Mouse (Mus musculus): ENCODE measurements around the gene Tsr2. TPM values are rescaled to one million over a fixed set of nuclear protein-coding genes. Genes with fewer than 3 reads are reported as not detected.

The Tsr2 gene
- polyA plus RNA-seq, 1 experiment from 2014 or later = 46.7 TPM

DNA sequence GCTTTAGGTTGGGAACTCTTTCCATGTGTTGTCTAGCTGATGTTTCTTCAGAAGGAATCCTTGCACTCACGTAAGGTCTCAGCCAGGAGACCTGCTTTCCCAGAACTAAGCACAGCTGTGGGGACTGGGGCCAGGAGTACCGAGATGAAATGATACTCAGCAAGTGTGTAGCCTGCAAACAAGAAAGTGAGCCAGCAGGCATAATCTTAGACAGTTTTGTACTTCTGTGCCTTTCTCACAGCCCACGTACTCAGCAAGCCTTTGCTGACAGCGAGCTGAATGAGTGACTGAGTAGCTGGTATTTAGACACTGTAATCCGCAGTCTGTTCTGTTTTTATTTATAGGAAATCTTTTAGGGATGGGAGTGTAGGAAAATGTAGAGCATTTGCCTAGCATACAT, 28.5 kb downstream of the Tsr2 start:
- Histone ChIP-seq H3K27ac (no peak overlapping the region), H3K36me3 (peaks cover 51% of the 10 kb centered on the region), H3K4me1 (replicated peaks) (no peaks in the 10 kb centered on the region), H3K4me2 (no peak overlapping the region), H3K4me3 (replicated peaks) (no peak overlapping the region), H3K9ac (replicated peaks) (no peak overlapping the region), H3K27me3 (peaks cover 11% of the 10 kb centered on the region; the same call in 1 of the 2 replicates), H3K9me3 (no peaks in the 10 kb centered on the region)
- ATAC-seq (ENCODE audit: insufficient number of reproducible peaks, insufficient read depth, low FRiP score, low TSS enrichment, low read depth) = no peak
- WGBS = 81% methylated on average over 5 of the region's 5 CpGs

DNA sequence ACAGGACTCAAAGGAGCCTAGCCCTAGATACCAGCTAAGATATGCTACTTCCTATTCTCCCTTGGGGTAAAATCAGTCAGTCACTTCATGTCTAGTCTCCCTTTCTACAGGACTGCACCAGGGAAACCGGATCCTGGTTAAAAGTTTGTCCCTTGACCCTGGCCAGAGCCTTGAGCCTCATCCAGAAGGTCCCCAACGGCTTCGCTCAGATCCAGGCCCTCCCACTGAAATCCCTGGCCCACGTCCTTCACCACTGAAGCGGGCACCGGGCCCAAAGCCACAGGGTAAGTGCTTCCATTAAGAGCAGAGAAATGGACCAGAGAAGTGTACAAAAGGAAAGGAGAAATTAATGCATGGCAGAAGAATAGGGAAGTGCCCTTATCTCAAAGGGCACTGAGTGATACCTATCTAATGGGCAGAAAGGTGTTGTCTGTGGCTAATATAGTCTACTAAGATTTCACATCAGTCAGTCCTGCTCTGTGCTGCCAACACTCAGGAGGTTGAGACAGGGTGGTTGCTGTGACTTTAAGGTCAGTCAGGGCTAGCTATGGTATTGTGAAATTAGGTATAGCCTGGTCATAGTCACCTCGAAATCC, 30.2 kb downstream of the Tsr2 start:
- Histone ChIP-seq H3K27me3 (peaks cover 14% of the 10 kb centered on the region), H3K9me3 (no peaks in the 10 kb centered on the region), H3K36me3 (peaks cover 37% of the 10 kb centered on the region), H3K4me3 (replicated peaks) (no peak overlapping the region), H3K4me1 (replicated peaks) (no peaks in the 10 kb centered on the region), H3K9ac (replicated peaks) (no peak overlapping the region), H3K4me2 (no peak overlapping the region), H3K27ac (no peak overlapping the region)
- no peak for ATAC-seq (ENCODE audit: insufficient number of reproducible peaks, insufficient read depth, low FRiP score, low TSS enrichment, low read depth)
- WGBS = 88% methylated on average over 7 of the region's 7 CpGs

DNA sequence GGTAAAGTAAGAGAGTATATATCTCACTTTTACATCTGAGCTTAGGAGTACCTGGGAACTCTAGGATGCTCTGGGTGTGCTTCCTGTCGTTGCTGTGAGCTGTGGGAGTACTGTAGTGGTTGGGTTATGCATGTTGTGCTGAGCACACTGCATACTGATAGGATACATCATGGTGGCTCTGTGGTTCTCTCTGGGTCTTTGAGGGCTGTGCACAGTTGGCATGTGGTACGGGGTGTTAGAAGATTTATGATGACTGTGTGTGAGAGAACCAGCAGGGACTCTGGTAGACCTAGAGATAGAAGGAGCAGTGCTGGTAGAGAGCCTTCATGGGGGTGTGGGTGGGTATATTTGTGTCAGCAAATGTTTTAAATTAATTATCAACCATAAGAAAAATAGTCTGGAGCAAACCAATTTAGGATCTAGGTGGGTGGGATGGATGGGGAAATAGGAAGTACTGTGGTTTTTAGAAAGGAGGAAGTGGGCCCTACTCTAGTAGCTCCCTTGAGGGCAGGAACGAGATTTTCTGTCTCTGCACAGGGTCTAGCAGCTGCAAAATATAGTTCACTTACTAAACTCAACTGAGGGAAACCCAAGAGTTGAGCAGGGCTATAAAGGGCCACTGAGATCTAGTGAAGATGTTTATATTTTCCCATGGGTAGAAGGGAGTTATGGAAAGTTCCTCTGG, 34.6 kb downstream of the Tsr2 start:
- Histone ChIP-seq H3K4me2 (no peak overlapping the region), H3K27me3 (peaks cover 23% of the 10 kb centered on the region), H3K4me1 (replicated peaks) (no peaks in the 10 kb centered on the region), H3K27ac (no peak overlapping the region), H3K4me3 (replicated peaks) (no peak overlapping the region), H3K9ac (replicated peaks) (no peak overlapping the region), H3K36me3 (peaks cover 3% of the 10 kb centered on the region; the same call in 1 of the 2 replicates), H3K9me3 (no peaks in the 10 kb centered on the region)
- ATAC-seq (ENCODE audit: insufficient number of reproducible peaks, insufficient read depth, low FRiP score, low TSS enrichment, low read depth) = no peak
- WGBS = 51% methylated on average over 3 of the region's 3 CpGs

DNA sequence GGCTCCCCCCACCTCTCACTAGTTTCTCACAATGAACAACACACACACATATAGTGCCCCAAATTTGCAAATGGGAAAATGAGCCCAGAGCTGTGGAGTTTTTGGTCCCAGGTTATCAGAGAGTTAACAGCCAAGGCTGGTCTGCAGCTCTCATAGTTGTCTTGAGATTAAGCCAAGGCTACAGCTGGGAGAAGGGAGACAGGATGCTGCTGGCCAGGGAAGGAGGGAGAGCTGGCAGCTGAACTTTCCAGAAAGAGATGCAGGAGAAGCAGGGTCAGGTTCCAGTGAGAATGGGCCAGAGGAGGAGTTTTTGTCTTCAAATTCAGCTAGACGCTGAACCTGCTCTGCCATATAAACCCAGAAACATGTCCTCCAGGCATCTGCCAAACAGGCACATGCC, 37.0 kb downstream of the Tsr2 start:
- no peak for ATAC-seq (ENCODE audit: insufficient number of reproducible peaks, insufficient read depth, low FRiP score, low TSS enrichment, low read depth)
- H3K4me3 ChIP-seq (replicated peaks) = no peak overlapping the region
- 82% methylated on average over 1 of the region's 1 CpGs for WGBS
- H3K27me3 ChIP-seq = peaks cover 16% of the 10 kb centered on the region
- H3K4me2 ChIP-seq = no peak overlapping the region
- peaks cover 12% of the 10 kb centered on the region for H3K4me1 ChIP-seq (replicated peaks)
- no peak overlapping the region for H3K9ac ChIP-seq (replicated peaks)
- no peaks in the 10 kb centered on the region for H3K36me3 ChIP-seq
- no peaks in the 10 kb centered on the region for H3K9me3 ChIP-seq
- no peak overlapping the region for H3K27ac ChIP-seq

DNA sequence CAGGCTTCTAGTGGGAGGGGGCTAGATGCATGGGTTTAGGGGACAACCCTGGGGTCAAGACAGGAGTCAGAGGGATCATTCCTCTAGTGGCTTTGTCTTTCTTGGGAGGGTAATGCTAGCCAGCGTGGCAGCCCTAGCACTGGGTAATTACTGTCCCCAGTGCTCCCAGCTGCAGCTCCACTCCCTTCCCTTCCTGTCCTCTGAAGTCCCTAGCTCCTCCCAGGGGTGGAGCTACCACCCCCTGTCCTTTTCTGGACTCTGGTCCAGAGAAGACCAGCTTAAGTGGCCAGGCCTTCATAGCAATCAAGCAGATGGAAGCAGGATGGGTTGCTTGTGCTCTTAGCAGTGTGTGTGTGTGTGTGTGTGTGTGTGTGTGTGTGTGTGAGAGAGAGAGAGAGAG, 40.8 kb downstream of the Tsr2 start:
- ATAC-seq (ENCODE audit: insufficient number of reproducible peaks, insufficient read depth, low FRiP score, low TSS enrichment, low read depth) = no peak
- Histone ChIP-seq H3K9ac (replicated peaks) (no peak overlapping the region), H3K27me3 (peaks cover 19% of the 10 kb centered on the region), H3K36me3 (no peaks in the 10 kb centered on the region; the same call in 1 of the 2 replicates), H3K27ac (no peak overlapping the region), H3K4me1 (replicated peaks) (peaks cover 31% of the 10 kb centered on the region), H3K9me3 (no peaks in the 10 kb centered on the region), H3K4me2 (no peak overlapping the region), H3K4me3 (replicated peaks) (no peak overlapping the region)
- WGBS = 20% methylated on average over 1 of the region's 1 CpGs

DNA sequence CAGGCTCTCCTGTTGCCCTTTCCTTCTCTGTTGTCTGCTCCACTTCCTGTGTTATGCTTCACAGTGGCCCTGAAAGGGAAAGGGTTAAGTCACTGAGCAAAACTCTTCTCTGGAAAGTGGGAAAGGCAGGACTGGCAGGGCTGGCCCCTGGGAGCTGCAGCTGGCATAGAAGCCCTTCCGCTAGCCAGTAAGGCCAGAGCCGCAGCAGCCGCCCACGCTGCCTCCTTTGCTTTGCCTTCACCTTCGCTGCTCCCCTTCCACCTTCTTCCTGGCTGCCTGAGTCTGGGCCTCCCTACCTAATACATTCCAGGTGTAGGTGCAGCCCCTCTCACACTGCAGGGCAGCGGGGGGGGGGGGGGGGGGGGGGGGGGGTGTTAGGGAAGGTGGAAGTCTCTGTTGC, 41.9 kb downstream of the Tsr2 start:
- Histone ChIP-seq H3K4me2 (peak overlapping the region; percentile 42), H3K27me3 (peaks cover 19% of the 10 kb centered on the region), H3K4me3 (replicated peaks) (peak overlapping the region; percentile 11; the same call in 1 of the 2 replicates), H3K27ac (peak overlapping the region; percentile 73; the same call in 1 of the 2 replicates), H3K9me3 (no peaks in the 10 kb centered on the region), H3K9ac (replicated peaks) (no peak overlapping the region), H3K4me1 (replicated peaks) (peaks cover 34% of the 10 kb centered on the region), H3K36me3 (no peaks in the 10 kb centered on the region; the same call in 1 of the 2 replicates)
- 38% methylated on average over 5 of the region's 6 CpGs for WGBS
- 0 out of 2 replicates have a peak, but pooled peaks have one; percentile 18 for ATAC-seq (ENCODE audit: insufficient number of reproducible peaks, insufficient read depth, low FRiP score, low TSS enrichment, low read depth)

DNA sequence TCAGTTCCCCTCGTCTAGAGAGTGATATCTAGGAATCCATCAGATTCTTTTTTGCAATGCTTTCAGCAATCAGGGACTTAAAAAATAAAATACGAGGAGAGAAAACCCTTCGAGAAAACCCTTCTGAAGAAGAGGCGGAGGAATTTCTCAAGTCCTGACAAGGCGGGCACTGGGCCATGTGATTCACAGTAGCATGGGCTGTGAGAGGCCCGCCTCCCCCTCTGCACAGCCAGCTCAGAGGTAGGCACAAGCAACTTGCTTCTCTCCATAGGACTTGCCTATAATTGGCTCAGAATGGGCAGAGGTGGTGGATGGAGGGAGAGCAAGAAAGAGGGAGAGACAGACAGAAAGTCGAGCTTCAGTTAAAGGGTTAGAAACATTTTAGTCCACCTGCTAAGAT, 46.0 kb downstream of the Tsr2 start:
- H3K27ac ChIP-seq = no peak overlapping the region
- H3K9ac ChIP-seq (replicated peaks) = no peak overlapping the region
- no peaks in the 10 kb centered on the region for H3K9me3 ChIP-seq
- WGBS = 76% methylated on average over 7 of the region's 7 CpGs
- 0 out of 2 replicates have a peak overlapping the region, but pooled peaks have one; percentile 69 for H3K4me2 ChIP-seq
- H3K4me3 ChIP-seq (replicated peaks) = no peak overlapping the region
- no peak for ATAC-seq (ENCODE audit: insufficient number of reproducible peaks, insufficient read depth, low FRiP score, low TSS enrichment, low read depth)
- no peaks in the 10 kb centered on the region; the same call in 1 of the 2 replicates for H3K36me3 ChIP-seq
- peaks cover 37% of the 10 kb centered on the region for H3K4me1 ChIP-seq (replicated peaks)
- H3K27me3 ChIP-seq = peaks cover 21% of the 10 kb centered on the region

DNA sequence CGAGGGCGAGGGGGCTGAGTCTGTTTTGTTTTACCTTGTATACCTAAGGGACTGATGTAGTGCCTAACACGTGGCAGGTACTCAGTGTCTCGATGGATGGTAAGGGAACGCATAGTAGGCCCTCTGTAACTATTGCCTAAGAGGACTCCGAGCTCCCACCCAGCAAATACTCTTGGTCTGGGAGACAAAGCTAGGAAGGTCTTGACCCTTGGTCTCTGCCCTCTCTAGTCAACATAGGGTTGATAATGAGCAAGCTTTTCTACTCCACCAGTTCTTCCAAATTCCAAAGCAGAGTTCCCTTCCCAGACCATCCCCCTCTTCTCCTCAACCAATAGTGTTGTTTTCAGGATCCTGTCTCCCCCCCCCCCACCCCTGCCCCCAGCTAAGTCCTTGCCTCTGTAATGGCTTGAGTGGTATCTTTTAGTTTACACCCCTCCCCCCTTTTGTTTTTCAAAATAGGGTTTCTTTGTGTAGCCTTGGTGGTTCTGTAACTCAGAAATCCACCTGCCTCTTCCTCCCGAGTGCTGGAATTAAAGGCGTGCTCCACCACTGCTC, 46.6 kb downstream of the Tsr2 start:
- H3K9ac ChIP-seq (replicated peaks) = no peak overlapping the region
- no peak overlapping the region for H3K27ac ChIP-seq
- H3K27me3 ChIP-seq = peaks cover 21% of the 10 kb centered on the region
- ATAC-seq (ENCODE audit: insufficient number of reproducible peaks, insufficient read depth, low FRiP score, low TSS enrichment, low read depth) = no peak
- H3K9me3 ChIP-seq = no peaks in the 10 kb centered on the region
- peaks cover 33% of the 10 kb centered on the region for H3K4me1 ChIP-seq (replicated peaks)
- no peaks in the 10 kb centered on the region; the same call in 1 of the 2 replicates for H3K36me3 ChIP-seq
- WGBS = 56% methylated on average over 8 of the region's 8 CpGs
- H3K4me3 ChIP-seq (replicated peaks) = peak overlapping the region; percentile 66
- peak overlapping the region; percentile 69 for H3K4me2 ChIP-seq

DNA sequence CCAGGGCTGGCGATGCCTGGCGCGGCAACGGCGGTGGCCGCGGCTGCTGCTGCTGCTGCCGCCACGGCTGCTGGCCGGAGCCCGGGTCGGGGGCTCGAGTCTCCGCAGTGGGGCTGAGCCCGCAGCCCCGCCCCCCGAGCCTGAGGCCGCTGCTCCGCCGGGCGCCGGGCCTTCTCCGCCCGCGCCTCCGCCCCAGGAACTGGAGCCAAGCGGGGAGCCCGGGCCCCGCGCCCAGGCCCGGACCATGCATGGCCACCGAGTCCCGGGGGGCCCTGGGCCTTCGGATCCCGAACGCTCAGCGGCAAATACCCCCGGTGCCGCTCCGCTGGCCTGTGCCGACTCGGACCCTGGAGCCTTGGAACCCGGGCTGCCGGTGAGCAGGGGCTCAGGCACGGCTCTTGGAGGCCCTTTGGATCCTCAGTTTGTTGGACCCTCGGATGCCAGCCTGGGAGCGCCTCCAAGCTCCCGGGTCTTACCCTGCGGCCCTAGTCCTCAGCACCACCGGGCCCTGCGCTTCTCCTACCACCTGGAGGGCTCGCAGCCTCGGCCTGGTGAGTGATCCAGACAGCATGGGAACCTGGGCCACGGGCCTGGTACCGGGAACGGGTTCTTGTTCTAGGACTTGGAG, 48.8 kb downstream of the Tsr2 start:
- H3K27me3 ChIP-seq = peaks cover 15% of the 10 kb centered on the region; the same call in 1 of the 2 replicates
- peak; percentile 29; the same call in 1 of the 2 replicates for ATAC-seq (ENCODE audit: insufficient number of reproducible peaks, insufficient read depth, low FRiP score, low TSS enrichment, low read depth)
- peaks cover 11% of the 10 kb centered on the region for H3K4me1 ChIP-seq (replicated peaks)
- H3K4me2 ChIP-seq = peak overlapping the region; percentile 69
- peak overlapping the region; percentile 86 for H3K9ac ChIP-seq (replicated peaks)
- H3K36me3 ChIP-seq = no peaks in the 10 kb centered on the region; the same call in 1 of the 2 replicates
- H3K27ac ChIP-seq = peak overlapping the region; percentile 92
- H3K9me3 ChIP-seq = no peaks in the 10 kb centered on the region
- H3K4me3 ChIP-seq (replicated peaks) = peak overlapping the region; percentile 66
- WGBS = 29% methylated on average over 44 of the region's 56 CpGs

DNA sequence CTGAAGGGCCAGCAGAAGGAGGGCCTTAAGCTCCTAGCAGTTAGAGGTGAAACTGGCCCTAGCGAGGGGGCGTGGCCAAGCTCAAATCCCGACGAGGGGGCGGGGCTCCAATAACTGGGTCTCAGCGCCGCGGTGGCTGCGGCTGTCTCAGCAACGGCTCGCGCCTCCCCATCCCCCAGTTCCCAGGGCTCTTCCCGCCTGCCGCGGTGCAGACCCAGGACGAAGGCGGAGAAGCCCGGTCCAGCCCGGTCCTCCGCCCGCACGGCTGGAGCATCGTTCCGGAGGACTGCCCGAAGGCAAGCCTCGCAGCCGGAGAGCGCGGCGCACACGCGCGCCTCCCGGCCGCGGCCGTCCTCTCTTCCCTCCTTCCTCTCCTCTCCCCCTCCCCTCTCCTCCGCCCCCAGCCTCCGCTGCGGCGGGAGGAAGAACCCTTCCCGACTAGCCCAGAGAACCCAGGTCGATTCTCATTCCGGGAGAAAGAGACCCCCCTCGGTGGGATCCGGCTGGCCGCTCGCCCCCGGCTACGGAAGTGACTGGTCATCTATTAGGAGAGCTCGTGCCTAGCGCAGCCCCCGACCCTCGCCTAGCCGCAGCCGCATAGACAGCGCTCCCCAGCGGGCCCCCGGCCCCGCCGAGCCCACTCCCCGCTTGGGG, 49.4 kb downstream of the Tsr2 start:
- ATAC-seq (ENCODE audit: insufficient number of reproducible peaks, insufficient read depth, low FRiP score, low TSS enrichment, low read depth) = peak; percentile 85
- 15% methylated on average over 52 of the region's 62 CpGs for WGBS
- peak overlapping the region; percentile 66 for H3K4me3 ChIP-seq (replicated peaks)
- H3K36me3 ChIP-seq = no peaks in the 10 kb centered on the region; the same call in 1 of the 2 replicates
- no peaks in the 10 kb centered on the region for H3K9me3 ChIP-seq
- peaks cover 10% of the 10 kb centered on the region for H3K4me1 ChIP-seq (replicated peaks)
- H3K4me2 ChIP-seq = peak overlapping the region; percentile 69
- H3K27me3 ChIP-seq = peaks cover 15% of the 10 kb centered on the region; the same call in 1 of the 2 replicates
- H3K27ac ChIP-seq = peak overlapping the region; percentile 92
- H3K9ac ChIP-seq (replicated peaks) = peak overlapping the region; percentile 86
